Mouse (Mus musculus) ES-E14 (cell line): ENCODE measurements around the gene Phf21b. TPM values are rescaled to one million over a fixed set of nuclear protein-coding genes. Genes with fewer than 3 reads are reported as not detected.

Experiments
- DNase-seq: peaks from one replicate; pipeline ENCODE4 v3.0.0-alpha.2; 2013; ENCODE audit warnings: low read depth, low spot score
- H3K27ac ChIP-seq: 2 replicates; pipeline ENCODE4 v1.5.1; 2012; ENCODE audit warnings: low read depth, mild to moderate bottlenecking, low read length, moderate library complexity, mixed read lengths; ENCODE audit not compliant: poor library complexity, insufficient read depth, severe bottlenecking
- H3K36me3 ChIP-seq: 2 replicates; pipeline ENCODE4 v1.6.1; 2012; ENCODE audit warnings: mild to moderate bottlenecking, low read length, moderate library complexity, mixed read lengths; ENCODE audit not compliant: control insufficient read depth, poor library complexity, insufficient read depth, severe bottlenecking
- H3K4me1 ChIP-seq, 2 experiments: fragments of 150-350 bp in 1 of 2; sonication (generic) in 1 of 2; 2 replicates each; pipeline ENCODE4 v1.6.1; 2012; ENCODE audit warnings: low read length in 2 of 2, mild to moderate bottlenecking in 1 of 2, mixed read lengths in 1 of 2; ENCODE audit not compliant: control insufficient read depth in 2 of 2, insufficient read depth in 2 of 2, poor library complexity in 1 of 2
- H3K4me3 ChIP-seq, 2 experiments: fragments of 150-350 bp in 1 of 2; sonication (generic) in 1 of 2; 2 replicates each; pipeline ENCODE4 v1.5.1; 2012; ENCODE audit warnings: low read length in 2 of 2, low read depth in 1 of 2, mild to moderate bottlenecking in 1 of 2, mixed read lengths in 1 of 2; ENCODE audit not compliant: insufficient read depth in 1 of 2, poor library complexity in 1 of 2, severe bottlenecking in 1 of 2
- H3K9ac ChIP-seq: 2 replicates; pipeline ENCODE4 v1.6.1; 2012; ENCODE audit warnings: low read depth, mild to moderate bottlenecking, low read length, mixed read lengths; ENCODE audit not compliant: poor library complexity, insufficient read depth, severe bottlenecking
- H3K9me3 ChIP-seq: fragments of 150-350 bp; sonication (generic); 2 replicates; pipeline ENCODE4 v1.6.1; 2012; ENCODE audit warnings: low read depth, mild to moderate bottlenecking, low read length; ENCODE audit not compliant: control insufficient read depth, insufficient read depth
- CHD2 ChIP-seq: IDR thresholded peaks from 2 replicates; pipeline ENCODE4 v1.6.1; 2014; ENCODE audit warnings: mild to moderate bottlenecking, low read depth, low read length, inconsistent platforms
- HCFC1 ChIP-seq: IDR thresholded peaks from 2 replicates; pipeline ENCODE4 v1.6.1; 2012; ENCODE audit warnings: low read length, inconsistent platforms, borderline replicate concordance; ENCODE audit not compliant: insufficient read depth
- MAFK ChIP-seq: IDR thresholded peaks from 2 replicates; pipeline ENCODE4 v1.6.1; 2014; ENCODE audit warnings: mild to moderate bottlenecking, low read depth, low read length, inconsistent platforms; ENCODE audit not compliant: insufficient read depth
- ZC3H11A ChIP-seq: IDR thresholded peaks from 2 replicates; pipeline ENCODE4 v1.6.1; 2012; ENCODE audit warnings: low read depth, mild to moderate bottlenecking, inconsistent platforms, low read length, borderline replicate concordance
- ZNF384 ChIP-seq: IDR thresholded peaks from 2 replicates; pipeline ENCODE4 v1.6.1; 2012; ENCODE audit warnings: low read depth, low read length, inconsistent platforms
- in situ Hi-C, 2 experiments: fragments of 600-800 bp; cut with MboI; formaldehyde crosslinking; loops; one replicate each; pipeline ENCODE4 v1.15.1; 2025; ENCODE audit warnings: low sequenced_read_pairs in 2 of 2, inconsistent platforms in 1 of 2; ENCODE audit not compliant: unreplicated experiment in 2 of 2
- total RNA-seq: library from RNA; depleted of rRNA; stranded (reverse); fragments of 300-350 nt; gene quantifications from 2 replicates; pipeline ENCODE4 v1.2.3, GENCODE M21; 2012

Phf21b gene
- total RNA-seq, 1 experiment: 7.5 TPM

DNA sequence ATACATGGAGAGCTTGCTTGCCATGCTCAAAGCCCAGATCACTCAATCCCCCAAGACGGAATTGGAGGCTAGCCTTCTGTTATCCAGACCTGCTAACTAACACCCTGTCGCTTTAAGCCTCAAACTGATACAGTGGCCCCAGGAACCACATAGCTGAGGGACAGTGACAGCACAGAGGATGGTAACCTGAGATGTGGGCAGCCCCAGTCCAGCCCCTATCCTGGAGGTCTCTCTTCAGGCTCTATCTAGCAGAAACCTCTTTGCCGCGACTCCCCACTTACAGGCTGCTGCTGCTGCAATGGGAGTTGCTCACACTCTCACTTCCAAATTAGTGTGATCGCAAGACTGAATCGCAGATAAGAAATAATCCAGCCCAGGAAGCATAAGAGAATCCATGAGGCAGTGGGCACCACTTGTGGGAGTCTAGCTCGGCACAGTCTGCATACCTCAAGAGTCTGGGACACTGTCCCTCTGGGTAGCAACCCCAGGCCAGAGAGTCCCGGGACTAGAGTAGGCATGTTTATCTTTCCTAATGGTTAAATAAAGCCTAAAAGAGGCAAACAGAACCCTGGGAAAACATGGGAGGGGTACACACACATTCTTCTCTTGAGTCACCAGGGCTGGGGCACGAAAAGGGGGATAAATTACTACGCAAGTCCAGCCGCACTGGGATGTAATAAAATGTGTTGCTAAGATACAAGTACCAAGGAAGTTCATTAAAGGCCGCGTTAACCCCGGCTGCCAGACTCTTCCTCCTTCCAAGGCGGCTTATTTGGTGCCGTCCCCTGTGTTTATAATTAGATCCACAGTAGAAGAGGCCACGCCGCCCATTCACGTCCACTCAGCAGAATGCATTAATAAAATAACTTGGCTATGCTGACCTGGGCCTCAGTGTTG is 13.7 kb downstream of the Phf21b start:
- no peak overlapping the region for H3K27ac ChIP-seq
- H3K4me3 ChIP-seq: no peak overlapping the region
- no peak for DNase-seq
- H3K4me1 ChIP-seq: peaks cover 0 to 2% of the 10 kb centered on the region in 2 experiments; a peak in 1 of 4 replicates
- no peaks in the 10 kb centered on the region for H3K36me3 ChIP-seq
- TF ChIP-seq MAFK (no peak), CHD2 (no peak), ZC3H11A (no peak), ZNF384 (no peak), HCFC1 (no peak)
- no peaks in the 10 kb centered on the region for H3K9me3 ChIP-seq
- H3K9ac ChIP-seq: no peak overlapping the region
- in situ Hi-C loops: no loop called here

DNA sequence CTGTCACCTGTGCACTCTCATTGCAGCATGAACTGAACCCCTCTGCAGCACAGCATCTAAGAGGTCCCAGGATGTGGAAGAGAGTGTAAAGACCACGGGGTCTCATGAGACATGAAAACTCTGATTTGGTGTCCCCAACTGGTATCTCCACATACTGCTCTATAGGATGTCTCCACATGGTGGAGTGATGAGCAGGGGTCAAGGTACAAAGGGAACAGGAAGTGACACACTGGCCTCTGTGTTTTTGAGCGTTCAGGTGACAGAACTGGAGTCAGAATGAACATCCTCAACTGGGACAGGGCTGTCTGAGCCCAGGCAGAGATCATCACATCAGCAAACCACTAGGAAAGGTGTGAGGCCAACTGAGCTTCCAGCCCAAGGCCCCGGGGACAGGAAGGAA is 15.3 kb downstream of the Phf21b start:
- in situ Hi-C loops: no loop called here
- H3K4me1 ChIP-seq: peaks cover 0 to 2% of the 10 kb centered on the region in 2 experiments; a peak in 1 of 4 replicates
- no peaks in the 10 kb centered on the region for H3K36me3 ChIP-seq
- TF ChIP-seq ZNF384 (no peak), MAFK (no peak), ZC3H11A (no peak), CHD2 (no peak), HCFC1 (no peak)
- DNase-seq: no peak
- H3K9ac ChIP-seq: no peak overlapping the region
- no peaks in the 10 kb centered on the region for H3K9me3 ChIP-seq
- H3K27ac ChIP-seq: no peak overlapping the region
- H3K4me3 ChIP-seq: no peak overlapping the region

DNA sequence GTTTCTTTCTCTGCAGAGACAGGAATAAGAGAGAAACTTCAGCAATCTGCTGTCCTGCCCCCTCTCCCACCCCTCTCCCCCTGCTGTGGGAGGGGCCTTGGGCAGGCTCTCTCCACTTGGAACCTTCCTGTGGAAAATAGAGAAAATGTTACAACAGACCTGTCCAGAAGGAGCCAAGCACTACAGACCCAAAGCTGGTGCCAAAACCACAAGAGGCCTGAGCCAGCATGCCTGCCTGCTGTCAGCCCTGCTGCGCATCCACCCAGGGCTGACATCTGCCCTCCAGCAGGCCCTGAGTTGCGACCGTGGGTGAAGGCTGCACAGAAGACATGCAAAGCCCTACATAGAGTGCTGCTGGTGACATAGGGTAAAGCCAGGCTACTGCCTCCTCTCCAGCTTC is 16.3 kb downstream of the Phf21b start:
- DNase-seq: no peak
- H3K4me3 ChIP-seq: no peak overlapping the region
- H3K4me1 ChIP-seq: peaks cover 0 to under 1% of the 10 kb centered on the region in 2 experiments; a peak in 1 of 4 replicates

DNA sequence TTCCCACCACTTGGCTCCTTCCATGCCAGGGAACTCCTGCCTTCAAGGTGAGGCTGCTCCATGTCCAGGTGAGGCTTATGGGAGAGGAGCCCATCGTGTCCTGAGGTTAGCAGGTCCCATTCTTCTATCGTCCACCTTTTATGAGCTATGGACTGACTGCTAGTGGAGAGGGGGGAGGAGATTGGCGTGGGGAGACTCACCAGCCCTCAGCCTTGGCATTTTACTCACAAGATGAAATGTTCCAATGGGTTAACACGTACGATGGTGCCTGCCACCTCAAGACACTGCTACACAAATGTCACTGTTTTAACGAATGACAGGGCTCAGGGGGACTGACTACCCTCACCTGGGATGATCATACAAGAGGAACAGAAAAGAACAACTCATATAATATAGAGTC is 18.0 kb downstream of the Phf21b start:
- in situ Hi-C loops: no loop called here
- peaks cover 0 to 2% of the 10 kb centered on the region in 2 experiments; a peak in 1 of 4 replicates for H3K4me1 ChIP-seq
- no peak overlapping the region for H3K4me3 ChIP-seq
- H3K9ac ChIP-seq: no peak overlapping the region
- DNase-seq: no peak
- H3K9me3 ChIP-seq: no peaks in the 10 kb centered on the region
- no peak for TF ChIP-seq ZNF384
- TF ChIP-seq HCFC1: no peak
- H3K36me3 ChIP-seq: no peaks in the 10 kb centered on the region
- no peak overlapping the region for H3K27ac ChIP-seq

More for the DNA sequence above, 16.3 kb downstream of the Phf21b start:
- in situ Hi-C loops: no loop called here
- Histone ChIP-seq H3K27ac (no peak overlapping the region), H3K9ac (no peak overlapping the region), H3K9me3 (no peaks in the 10 kb centered on the region), H3K36me3 (no peaks in the 10 kb centered on the region)
- TF ChIP-seq HCFC1 (no peak), CHD2 (no peak), ZC3H11A (no peak), ZNF384 (no peak), MAFK (no peak)
